Mouse (Mus musculus) E14TG2a.4 (cell line): ENCODE data around the gene Glis3.

ENCODE experiments used
- H3K27me3 ChIP-seq: 2 replicates; pipeline ENCODE4 v1.6.1; 2014; ENCODE audit warnings: low read length, control low read depth; ENCODE audit not compliant: insufficient read depth
- H3K36me3 ChIP-seq: 2 replicates; pipeline ENCODE4 v1.6.1; 2014; ENCODE audit warnings: low read length, control low read depth; ENCODE audit not compliant: insufficient read depth
- H3K4me1 ChIP-seq: replicated peaks from 2 replicates; pipeline ENCODE4 v1.6.1; 2014; ENCODE audit warnings: low read depth, low read length, control low read depth
- H3K4me3 ChIP-seq: replicated peaks from 2 replicates; pipeline ENCODE4 v1.5.1; 2014; ENCODE audit warnings: mild to moderate bottlenecking, low read length
- H3K9me3 ChIP-seq: 2 replicates; pipeline ENCODE4 v1.6.1; 2014; ENCODE audit warnings: low read length, control low read depth
- CTCF ChIP-seq: conservative IDR thresholded peaks from 2 replicates; pipeline ENCODE4 v1.5.1; 2014; ENCODE audit warnings: low read length
- NANOG ChIP-seq: IDR thresholded peaks from 2 replicates; pipeline ENCODE4 v1.6.1; 2014; ENCODE audit warnings: borderline replicate concordance, low read length, mixed read lengths
- POU5F1 ChIP-seq: IDR thresholded peaks from 2 replicates; pipeline ENCODE4 v1.6.1; 2014; ENCODE audit warnings: low read length, borderline replicate concordance

Gene Glis3

GRCm38 (mm10) chr19:28663781-28664180 lies 16.1 kb downstream of the Glis3 start:
- no peak for TF ChIP-seq CTCF
- TF ChIP-seq POU5F1 = no peak

GRCm38 (mm10) chr19:28663148-28663547 lies 16.7 kb downstream of the Glis3 start:
- TF ChIP-seq NANOG (no peak), CTCF (no peak), POU5F1 (no peak)
- Histone ChIP-seq H3K4me3 (peak overlapping the region; percentile 41), H3K4me1 (peaks cover 27% of the 10 kb centered on the region), H3K9me3 (no peaks in the 10 kb centered on the region), H3K27me3 (peaks cover 39% of the 10 kb centered on the region), H3K36me3 (no peaks in the 10 kb centered on the region)

More at GRCm38 (mm10) chr19:28663781-28664180, 16.1 kb downstream of the Glis3 start:
- Histone ChIP-seq H3K4me1 (peaks cover 21% of the 10 kb centered on the region), H3K27me3 (peaks cover 33% of the 10 kb centered on the region), H3K9me3 (no peaks in the 10 kb centered on the region), H3K4me3 (no peak overlapping the region), H3K36me3 (no peaks in the 10 kb centered on the region)

GRCm38 (mm10) chr19:28662474-28662873 lies 17.4 kb downstream of the Glis3 start:
- no peak for TF ChIP-seq NANOG

GRCm38 (mm10) chr19:28660912-28661311 lies 19.0 kb downstream of the Glis3 start:
- Histone ChIP-seq H3K27me3 (peaks cover 39% of the 10 kb centered on the region), H3K4me1 (peaks cover 48% of the 10 kb centered on the region), H3K9me3 (no peaks in the 10 kb centered on the region), H3K4me3 (no peak overlapping the region), H3K36me3 (no peaks in the 10 kb centered on the region)
- no peak for TF ChIP-seq CTCF

More at GRCm38 (mm10) chr19:28662474-28662873, 17.4 kb downstream of the Glis3 start:
- H3K27me3 ChIP-seq = peaks cover 39% of the 10 kb centered on the region
- H3K4me1 ChIP-seq = peaks cover 34% of the 10 kb centered on the region
- no peaks in the 10 kb centered on the region for H3K9me3 ChIP-seq
- H3K36me3 ChIP-seq = no peaks in the 10 kb centered on the region
- peak overlapping the region; percentile 41 for H3K4me3 ChIP-seq

GRCm38 (mm10) chr19:28657686-28658195 lies 22.1 kb downstream of the Glis3 start:
- Histone ChIP-seq H3K4me1 (peaks cover 49% of the 10 kb centered on the region), H3K4me3 (no peak overlapping the region), H3K36me3 (no peaks in the 10 kb centered on the region), H3K9me3 (no peaks in the 10 kb centered on the region), H3K27me3 (peaks cover 28% of the 10 kb centered on the region)
- TF ChIP-seq POU5F1 (no peak), CTCF (no peak), NANOG (no peak)

GRCm38 (mm10) chr19:28656882-28657281 lies 23.0 kb downstream of the Glis3 start:
- H3K4me1 ChIP-seq = peaks cover 49% of the 10 kb centered on the region
- H3K27me3 ChIP-seq = peaks cover 25% of the 10 kb centered on the region
- no peaks in the 10 kb centered on the region for H3K36me3 ChIP-seq
- H3K9me3 ChIP-seq = no peaks in the 10 kb centered on the region
- TF ChIP-seq POU5F1 (no peak), NANOG (no peak), CTCF (no peak)
- no peak overlapping the region for H3K4me3 ChIP-seq

- Histone ChIP-seq H3K36me3 (no peaks in the 10 kb centered on the region), H3K27me3 (peaks cover 17% of the 10 kb centered on the region), H3K9me3 (no peaks in the 10 kb centered on the region), H3K4me1 (peaks cover 64% of the 10 kb centered on the region), H3K4me3 (no peak overlapping the region)
- TF ChIP-seq NANOG = no peak
- TF ChIP-seq POU5F1 = no peak
- no peak for TF ChIP-seq CTCF
Observed at GRCm38 (mm10) chr19:28655166-28655565, 24.7 kb downstream of the Glis3 start.

- Histone ChIP-seq H3K4me1 (peaks cover 72% of the 10 kb centered on the region), H3K4me3 (no peak overlapping the region), H3K9me3 (no peaks in the 10 kb centered on the region), H3K36me3 (no peaks in the 10 kb centered on the region), H3K27me3 (peaks cover 8% of the 10 kb centered on the region)
- TF ChIP-seq POU5F1 (no peak), CTCF (no peak), NANOG (peak; percentile 89)
Observed at GRCm38 (mm10) chr19:28650836-28651235, 29.0 kb downstream of the Glis3 start.

GRCm38 (mm10) chr19:28649489-28649888 lies 30.4 kb downstream of the Glis3 start:
- no peaks in the 10 kb centered on the region for H3K9me3 ChIP-seq

More at GRCm38 (mm10) chr19:28649489-28649888, 30.4 kb downstream of the Glis3 start:
- no peak for TF ChIP-seq NANOG
- TF ChIP-seq POU5F1 = no peak
- TF ChIP-seq CTCF = no peak
- 0 out of 2 replicates have a peak overlapping the region, but pooled peaks have one; percentile 10 for H3K4me3 ChIP-seq
- peaks cover 63% of the 10 kb centered on the region for H3K4me1 ChIP-seq
- H3K36me3 ChIP-seq = no peaks in the 10 kb centered on the region
- H3K27me3 ChIP-seq = peaks cover 8% of the 10 kb centered on the region
